Mouse (Mus musculus) liver, embryonic 12.5 days (tissue): ENCODE measurements around the gene Dand5. TPM values are rescaled to one million over a fixed set of nuclear protein-coding genes. Genes with fewer than 3 reads are reported as not detected.

Source experiments
- ATAC-seq: fragments of 200-750 bp; cut with Nextera tagmentation; 2 replicates; pipeline ENCODE4 v1.8.0; 2017; ENCODE audit warnings: moderate number of reproducible peaks, mild to moderate bottlenecking, moderate library complexity
- H3K27ac ChIP-seq: fragments of 300-500 bp; sonication (generic); 2 replicates; pipeline ENCODE4 v1.5.1; 2016; ENCODE audit warnings: mild to moderate bottlenecking
- H3K27me3 ChIP-seq: fragments of 300-500 bp; sonication (generic); replicated peaks from 2 replicates; pipeline ENCODE4 v1.6.1; 2016; ENCODE audit warnings: mild to moderate bottlenecking, moderate library complexity
- H3K36me3 ChIP-seq: fragments of 300-500 bp; sonication (generic); 2 replicates; pipeline ENCODE4 v1.6.1; 2016; ENCODE audit warnings: mild to moderate bottlenecking, moderate library complexity
- H3K4me1 ChIP-seq: fragments of 300-500 bp; sonication (generic); 2 replicates; pipeline ENCODE4 v1.6.1; 2016
- H3K4me2 ChIP-seq: fragments of 300-500 bp; sonication (generic); 2 replicates; pipeline ENCODE4 v1.6.1; 2016; ENCODE audit warnings: mild to moderate bottlenecking, moderate library complexity
- H3K4me3 ChIP-seq: fragments of 300-500 bp; sonication (generic); 2 replicates; pipeline ENCODE4 v1.5.1; 2016; ENCODE audit warnings: mild to moderate bottlenecking, moderate library complexity
- H3K9ac ChIP-seq: fragments of 300-500 bp; sonication (generic); 2 replicates; pipeline ENCODE4 v1.6.1; 2016; ENCODE audit warnings: mild to moderate bottlenecking, moderate library complexity
- H3K9me3 ChIP-seq: fragments of 300-500 bp; sonication (generic); replicated peaks from 2 replicates; pipeline ENCODE4 v1.6.1; 2016; ENCODE audit warnings: mild to moderate bottlenecking, moderate library complexity
- WGBS: fragments of 180-500 bp; shearing (Covaris S2); methylation state at CpG from one replicate; pipeline ENCODE4 v1.1.7; 2016; ENCODE audit not compliant: insufficient replicate concordance; 5-methylcytosine and 5-hydroxymethylcytosine counted together
- polyA plus RNA-seq: library from polyadenylated mRNA; unstranded; fragments of >200 nt; fragmentation: Nextera tagmentation; extraction: Ambion mirVana; gene quantifications from 2 replicates; pipeline ENCODE4 v1.2.1, GENCODE M21; 2016

Dand5 gene
- 3.4 and 4.3 TPM in 2 replicates for polyA plus RNA-seq

GRCm38 (mm10) chr8:84822723-84823122, at the start of gene Dand5:
Dand5 (minus strand) TSS chr8:84822823.
- H3K4me2 ChIP-seq, result peak within 1 kb of the TSS; percentile 51
- H3K4me1 ChIP-seq, result peaks cover 53% of the 10 kb centered on the region
- H3K4me3 ChIP-seq, result no peak within 1 kb of the TSS
- no peak for ATAC-seq
- no peaks in the 10 kb centered on the region for H3K36me3 ChIP-seq
- H3K27ac ChIP-seq, result no peak within 1 kb of the TSS
- H3K9me3 ChIP-seq, result no peaks in the 10 kb centered on the region
- no peak within 1 kb of the TSS for H3K9ac ChIP-seq
- H3K27me3 ChIP-seq, result no peaks in the 10 kb centered on the region
- 57% methylated on average over 3 of the region's 3 CpGs for WGBS

- H3K27ac ChIP-seq, result peak within 1 kb of the TSS; percentile 89
- 8% methylated on average over 44 of the region's 46 CpGs for WGBS
Measured at GRCm38 (mm10) chr8:84871376-84872308, 49.0 kb upstream of the Dand5 start, which contains the start of gene Syce2. Syce2 (plus strand) TSS chr8:84872111.

GRCm38 (mm10) chr8:84856864-84857441, 34.3 kb upstream of the Dand5 start, which contains the start of gene Farsa:
Farsa (plus strand) TSS chr8:84856989.
- H3K9me3 ChIP-seq, result no peaks in the 10 kb centered on the region
- WGBS, result under 1% methylated on average over 39 of the region's 39 CpGs
- H3K4me3 ChIP-seq, result peak within 1 kb of the TSS; percentile 94
- peaks cover 38% of the 10 kb centered on the region for H3K36me3 ChIP-seq
- peak within 1 kb of the TSS; percentile 96 for H3K9ac ChIP-seq
- H3K27ac ChIP-seq, result peak within 1 kb of the TSS; percentile 91
- ATAC-seq, result peak; percentile 91
- peaks cover 28% of the 10 kb centered on the region for H3K4me1 ChIP-seq
- no peaks in the 10 kb centered on the region for H3K27me3 ChIP-seq
- H3K4me2 ChIP-seq, result peak within 1 kb of the TSS; percentile 85

More at GRCm38 (mm10) chr8:84871376-84872308, 49.0 kb upstream of the Dand5 start, which contains the start of gene Syce2:
- Histone ChIP-seq H3K9ac (peak within 1 kb of the TSS; percentile 81), H3K36me3 (peaks cover 38% of the 10 kb centered on the region), H3K9me3 (no peaks in the 10 kb centered on the region), H3K4me1 (peaks cover 43% of the 10 kb centered on the region), H3K27me3 (no peaks in the 10 kb centered on the region), H3K4me3 (peak within 1 kb of the TSS; percentile 65), H3K4me2 (peak within 1 kb of the TSS; percentile 100)
- ATAC-seq, result peak; percentile 73

GRCm38 (mm10) chr8:84856434-84856833, 33.8 kb upstream of the Dand5 start:
- Histone ChIP-seq H3K4me2 (peak overlapping the region; percentile 85), H3K36me3 (peaks cover 33% of the 10 kb centered on the region), H3K9ac (no peak overlapping the region), H3K9me3 (no peaks in the 10 kb centered on the region), H3K27ac (peak overlapping the region; percentile 91; the same call in 1 of the 2 replicates), H3K4me1 (peaks cover 28% of the 10 kb centered on the region), H3K27me3 (no peaks in the 10 kb centered on the region), H3K4me3 (peak overlapping the region; percentile 94)
- 89% methylated on average over 3 of the region's 3 CpGs for WGBS
- ATAC-seq, result no peak; the same call in 1 of the 2 replicates

- WGBS, result 13% methylated on average over 6 of the region's 6 CpGs
- Histone ChIP-seq H3K36me3 (peaks cover 32% of the 10 kb centered on the region), H3K9me3 (no peaks in the 10 kb centered on the region), H3K27ac (peak overlapping the region; percentile 97), H3K27me3 (no peaks in the 10 kb centered on the region), H3K4me1 (peaks cover 45% of the 10 kb centered on the region), H3K4me2 (peak overlapping the region; percentile 88), H3K4me3 (peak overlapping the region; percentile 97), H3K9ac (peak overlapping the region; percentile 79)
- no peak for ATAC-seq
Measured at GRCm38 (mm10) chr8:84847684-84848435, 25.2 kb upstream of the Dand5 start.

- H3K4me1 ChIP-seq, result peaks cover 53% of the 10 kb centered on the region
- peak within 1 kb of the TSS; percentile 97 for H3K4me3 ChIP-seq
- peaks cover 41% of the 10 kb centered on the region for H3K36me3 ChIP-seq
- under 1% methylated on average over 55 of the region's 55 CpGs for WGBS
- ATAC-seq, result peak; percentile 98
- peak within 1 kb of the TSS; percentile 97 for H3K27ac ChIP-seq
- no peaks in the 10 kb centered on the region for H3K9me3 ChIP-seq
- peak within 1 kb of the TSS; percentile 88 for H3K4me2 ChIP-seq
- H3K9ac ChIP-seq, result peak within 1 kb of the TSS; percentile 88
- no peaks in the 10 kb centered on the region for H3K27me3 ChIP-seq
Measured at GRCm38 (mm10) chr8:84846722-84847572, 24.3 kb upstream of the Dand5 start, which contains the start of gene Calr. Calr (minus strand) TSS chr8:84846934.

GRCm38 (mm10) chr8:84846094-84846721, 23.6 kb upstream of the Dand5 start:
- H3K4me3 ChIP-seq, result peak overlapping the region; percentile 97
- H3K4me1 ChIP-seq, result peaks cover 61% of the 10 kb centered on the region
- WGBS, result under 1% methylated on average over 30 of the region's 30 CpGs
- peaks cover 49% of the 10 kb centered on the region for H3K36me3 ChIP-seq
- H3K27ac ChIP-seq, result peak overlapping the region; percentile 87
- peak; percentile 41 for ATAC-seq
- H3K9me3 ChIP-seq, result no peaks in the 10 kb centered on the region
- H3K4me2 ChIP-seq, result peak overlapping the region; percentile 88
- no peaks in the 10 kb centered on the region for H3K27me3 ChIP-seq
- H3K9ac ChIP-seq, result peak overlapping the region; percentile 88

GRCm38 (mm10) chr8:84845355-84846093, 22.9 kb upstream of the Dand5 start:
- 11% methylated on average over 12 of the region's 12 CpGs for WGBS
- H3K4me3 ChIP-seq, result peak overlapping the region; percentile 97
- H3K27me3 ChIP-seq, result no peaks in the 10 kb centered on the region
- H3K4me2 ChIP-seq, result peak overlapping the region; percentile 88
- H3K36me3 ChIP-seq, result peaks cover 51% of the 10 kb centered on the region
- no peaks in the 10 kb centered on the region for H3K9me3 ChIP-seq
- ATAC-seq, result no peak
- peak overlapping the region; percentile 88 for H3K9ac ChIP-seq
- peak overlapping the region; percentile 87 for H3K27ac ChIP-seq
- peaks cover 68% of the 10 kb centered on the region for H3K4me1 ChIP-seq

- H3K27me3 ChIP-seq, result no peaks in the 10 kb centered on the region
- no peaks in the 10 kb centered on the region for H3K9me3 ChIP-seq
- H3K36me3 ChIP-seq, result peaks cover 52% of the 10 kb centered on the region
- peak overlapping the region; percentile 88 for H3K4me2 ChIP-seq
- 82% methylated on average over 9 of the region's 9 CpGs for WGBS
- peak overlapping the region; percentile 55 for H3K27ac ChIP-seq
- peak overlapping the region; percentile 88 for H3K9ac ChIP-seq
- ATAC-seq, result no peak
- peaks cover 69% of the 10 kb centered on the region for H3K4me1 ChIP-seq
- H3K4me3 ChIP-seq, result peak overlapping the region; percentile 97
Measured at GRCm38 (mm10) chr8:84844397-84845070, 21.9 kb upstream of the Dand5 start.
